Mouse (Mus musculus) regulatory T cell (primary cell): ENCODE results near the gene Ror2.

ENCODE experiments used
- in situ Hi-C: fragments of 300-600 bp; cut with MboI, MseI; formaldehyde crosslinking; loops from one replicate; pipeline ENCODE4 v1.15.1; 2025; ENCODE audit warnings: high pct_unique_total_duplicates

The Ror2 gene

DNA sequence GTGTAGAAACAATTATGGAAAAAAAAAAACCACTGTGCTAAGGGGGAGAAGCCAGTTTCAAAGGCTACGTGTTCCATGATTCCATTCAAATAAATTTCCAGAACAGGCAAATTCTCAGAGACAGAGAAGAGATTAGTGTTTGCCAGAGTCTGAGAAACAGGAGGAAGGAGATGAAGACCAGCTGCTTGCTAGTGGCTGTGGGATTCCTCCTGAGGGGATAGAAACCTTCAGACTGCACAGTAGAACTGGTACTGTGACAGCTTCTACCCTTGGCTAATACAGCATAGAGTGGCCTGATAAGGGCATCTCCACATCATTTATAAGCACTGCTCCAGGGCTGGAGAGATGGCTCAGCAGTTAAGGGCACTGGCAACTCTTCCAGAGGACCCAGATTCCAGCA lies 11.2 kb downstream of the Ror2 start:
- in situ Hi-C loops: no loop called here

DNA sequence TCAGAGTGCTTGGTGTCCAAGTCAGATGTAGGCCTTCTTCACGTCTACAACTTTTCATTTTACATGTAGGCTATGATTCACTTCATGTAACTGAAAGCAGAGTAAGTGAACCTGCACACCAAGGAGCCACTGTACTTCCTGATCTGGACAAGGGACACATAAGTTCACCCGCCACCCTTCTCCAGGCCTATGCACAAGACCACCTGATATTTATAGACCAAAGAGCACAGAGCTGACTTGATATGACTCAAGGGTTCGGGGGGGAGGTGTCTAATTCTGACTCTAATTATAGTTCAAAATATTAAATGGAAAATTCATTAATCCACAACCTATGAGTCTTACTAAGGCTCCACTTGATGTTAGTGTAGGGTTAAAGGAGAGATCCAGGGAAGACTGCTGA lies 14.3 kb downstream of the Ror2 start:
- in situ Hi-C loops: no loop called here

DNA sequence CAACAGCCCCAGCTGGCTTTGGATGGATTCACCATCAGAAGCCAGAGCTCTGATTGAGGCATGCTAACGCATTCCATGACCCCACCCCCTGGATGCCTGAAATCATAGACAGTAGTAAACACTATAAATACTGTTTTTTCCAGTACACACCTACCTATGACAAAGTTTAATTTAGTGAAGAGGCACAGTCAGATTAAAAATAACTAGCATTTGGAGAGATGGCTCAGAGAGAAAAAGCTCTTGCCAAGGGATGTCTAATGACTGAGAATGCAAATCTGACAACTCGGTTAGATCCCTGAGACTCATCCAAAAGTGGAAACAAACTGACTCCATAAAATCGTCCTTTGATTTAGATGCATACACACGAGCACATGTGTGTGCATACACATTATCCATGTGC lies 15.4 kb downstream of the Ror2 start:
- in situ Hi-C loops: no loop called here

DNA sequence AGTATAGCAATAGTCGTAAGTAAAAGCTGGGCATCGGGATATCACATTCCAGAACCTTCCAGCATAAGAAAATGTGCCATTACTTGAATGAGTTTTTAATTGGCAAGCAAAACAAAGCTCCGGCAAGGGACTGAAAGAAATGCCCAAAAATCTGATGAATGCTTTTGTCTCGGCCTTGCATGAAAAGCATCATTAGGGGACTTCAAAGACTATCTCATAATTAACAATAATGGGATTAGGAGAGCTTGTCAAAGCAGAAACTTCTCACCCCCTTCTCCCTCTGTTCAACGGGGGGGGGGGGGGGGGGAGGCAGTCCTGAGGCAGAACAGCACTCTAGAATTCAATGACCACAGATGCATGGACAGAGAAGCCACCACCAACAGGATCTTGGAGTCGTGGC lies 17.4 kb downstream of the Ror2 start:
- in situ Hi-C loops: no loop called here

DNA sequence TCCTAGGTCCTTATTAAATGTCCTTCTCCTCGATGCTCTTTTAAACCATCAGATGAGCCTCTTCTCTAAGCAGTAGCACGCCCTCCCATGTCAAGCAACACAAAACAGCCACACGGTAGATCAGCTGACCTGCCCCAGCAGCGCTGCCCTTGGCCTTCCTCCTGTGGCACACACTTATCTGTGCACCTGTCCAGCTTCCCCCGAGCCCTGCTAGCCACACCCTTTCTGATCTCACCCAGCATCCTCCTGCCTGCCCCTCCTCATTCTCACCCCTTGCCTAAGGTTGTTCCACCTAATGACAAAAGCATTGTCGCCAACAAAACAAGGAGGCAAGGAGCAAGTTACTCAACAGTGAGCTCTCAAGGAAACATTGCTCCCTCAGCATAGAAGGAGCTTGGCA lies 18.1 kb downstream of the Ror2 start:
- in situ Hi-C loops: no loop called here

DNA sequence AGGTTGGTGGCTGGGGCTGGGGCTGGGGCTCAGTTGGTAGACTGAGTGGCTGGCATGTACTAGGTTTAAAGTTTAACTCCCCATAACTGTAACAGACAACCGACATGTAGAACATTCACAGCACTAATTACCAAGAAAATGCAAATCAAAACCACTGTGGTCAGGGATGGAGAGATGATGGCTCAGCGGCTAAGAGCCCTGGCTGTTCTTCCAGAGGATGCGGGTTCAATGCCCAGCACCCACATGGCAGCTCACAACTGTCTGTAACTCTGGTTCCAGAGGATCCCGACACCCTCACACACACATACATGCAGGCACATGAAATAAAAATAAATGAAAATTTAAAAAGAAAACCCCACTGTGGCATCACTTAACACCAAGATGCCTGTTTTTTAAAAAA lies 18.8 kb downstream of the Ror2 start:
- in situ Hi-C loops: no loop called here

DNA sequence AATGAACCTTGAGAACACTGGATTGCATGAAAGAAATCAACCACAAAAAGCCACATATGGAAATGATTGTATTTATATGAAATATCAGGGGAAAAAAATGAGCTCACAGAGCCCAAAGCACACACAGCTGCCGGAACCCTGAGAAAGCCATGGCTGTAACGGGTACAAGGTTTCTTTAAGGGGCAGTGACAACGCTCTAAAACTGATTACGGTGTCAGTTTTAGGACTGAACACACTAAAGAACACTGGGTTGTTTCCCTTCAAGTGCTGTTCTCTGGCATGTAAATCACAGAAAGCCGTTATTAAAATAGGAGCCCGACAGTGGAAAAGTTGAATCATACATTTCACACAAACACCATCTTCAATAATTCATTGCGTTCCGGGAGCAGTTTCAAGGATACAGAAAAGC lies 19.4 kb downstream of the Ror2 start:
- in situ Hi-C loops: no loop called here

DNA sequence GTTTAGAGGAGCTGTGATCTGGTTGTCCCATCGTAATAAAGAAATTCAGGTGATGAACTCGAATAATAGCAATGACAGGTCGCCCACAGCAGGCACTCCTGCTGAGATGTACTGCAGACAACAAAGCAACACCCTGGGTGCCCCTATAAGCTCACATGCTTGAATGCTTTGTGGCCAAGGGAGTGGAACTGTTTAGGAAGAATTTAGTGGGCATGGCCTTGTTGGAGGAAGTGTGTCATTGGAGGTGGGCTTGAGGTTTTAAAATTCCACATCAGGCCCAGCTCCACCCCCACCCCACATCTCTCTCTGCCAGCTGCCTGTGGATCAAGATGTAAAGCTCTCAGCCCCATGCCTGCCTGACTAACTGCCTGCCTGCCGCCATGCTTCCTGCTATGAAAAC lies 21.0 kb downstream of the Ror2 start:
- in situ Hi-C loops: no loop called here

DNA sequence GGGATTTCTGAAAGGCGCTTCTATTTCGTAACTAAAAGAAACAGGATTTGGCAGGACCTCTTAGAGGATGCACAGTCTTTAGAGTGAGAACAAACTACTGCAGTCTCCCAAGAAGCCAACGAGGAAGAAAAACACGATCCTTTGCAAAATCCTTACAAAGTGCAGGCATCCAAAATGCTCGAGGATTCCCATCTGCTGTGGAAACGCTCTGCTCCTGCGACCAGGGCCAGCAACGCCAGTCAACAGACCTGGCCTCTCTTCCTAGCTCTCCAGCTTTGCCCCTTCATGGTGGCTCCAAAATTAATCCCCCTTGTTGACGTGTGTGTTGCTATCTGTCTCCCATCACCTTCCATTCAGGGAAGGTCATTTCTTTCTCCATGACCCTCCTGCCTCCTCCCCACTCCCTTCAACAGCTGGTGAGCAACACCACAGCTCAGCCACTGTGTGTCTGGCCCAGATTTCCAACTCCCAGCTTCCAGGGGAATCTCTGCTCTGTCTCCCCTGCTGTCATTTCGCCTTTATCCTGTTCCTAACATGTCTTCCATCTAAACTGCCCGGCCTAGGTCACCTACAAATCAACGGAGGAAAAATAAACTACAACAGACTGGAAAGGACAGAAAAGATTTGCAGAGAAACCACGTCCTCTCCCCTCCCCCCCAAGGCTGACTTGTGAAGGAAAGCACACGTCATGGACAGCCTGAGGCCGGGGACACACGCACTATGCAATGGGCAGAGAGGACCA lies 23.2 kb downstream of the Ror2 start:
- in situ Hi-C loops: no loop called here

DNA sequence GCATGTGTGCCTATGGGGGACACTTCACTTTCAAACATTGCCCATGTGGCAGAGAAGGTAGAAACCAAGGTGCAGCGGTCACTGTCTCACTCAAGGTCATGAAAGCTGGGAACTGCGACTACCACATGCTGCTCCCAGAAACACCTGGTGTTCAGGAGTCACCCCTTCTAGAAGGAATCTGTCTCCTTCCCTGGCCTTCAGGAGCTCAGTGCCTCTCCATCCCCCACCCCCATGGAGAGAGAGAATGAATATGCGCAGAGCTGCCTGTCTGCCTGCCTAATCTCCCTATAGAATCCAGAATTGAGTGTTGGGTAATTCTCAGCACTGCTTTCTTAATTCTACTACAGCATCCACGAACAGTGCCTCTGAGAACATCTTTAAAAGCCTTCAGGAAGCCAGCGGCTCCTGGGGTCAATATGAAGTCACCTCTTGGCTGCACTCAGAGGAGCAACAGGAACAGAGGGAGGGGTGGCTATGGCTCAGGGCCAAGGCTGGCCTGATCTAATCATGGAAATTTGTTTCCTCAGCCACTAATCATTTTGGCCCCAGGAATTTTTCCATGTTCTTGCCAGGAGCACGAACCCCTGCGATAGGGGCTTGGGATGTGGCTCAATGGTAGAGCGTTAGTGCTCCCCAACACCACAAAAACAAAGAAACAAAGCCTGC lies 24.7 kb downstream of the Ror2 start:
- in situ Hi-C loops: no loop called here

DNA sequence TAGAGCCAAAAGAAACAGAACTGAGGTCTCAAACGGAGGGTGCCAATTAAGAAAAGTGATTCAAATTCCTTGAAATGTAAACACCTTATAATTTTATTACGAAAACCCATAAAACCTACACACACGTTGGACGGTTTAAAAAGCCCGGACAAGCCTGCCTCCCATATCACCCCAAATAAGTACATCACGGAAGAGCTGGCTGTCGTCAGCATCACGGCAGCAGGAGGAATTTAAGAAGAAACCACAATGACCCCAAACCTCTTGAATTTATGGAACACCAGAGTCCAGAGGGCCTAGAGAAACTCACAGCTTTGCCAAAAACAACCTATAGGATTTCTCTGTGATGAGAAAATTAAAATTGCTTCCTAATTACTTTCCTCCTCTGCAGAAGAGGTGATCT lies 27.0 kb downstream of the Ror2 start:
- in situ Hi-C loops: no loop called here

DNA sequence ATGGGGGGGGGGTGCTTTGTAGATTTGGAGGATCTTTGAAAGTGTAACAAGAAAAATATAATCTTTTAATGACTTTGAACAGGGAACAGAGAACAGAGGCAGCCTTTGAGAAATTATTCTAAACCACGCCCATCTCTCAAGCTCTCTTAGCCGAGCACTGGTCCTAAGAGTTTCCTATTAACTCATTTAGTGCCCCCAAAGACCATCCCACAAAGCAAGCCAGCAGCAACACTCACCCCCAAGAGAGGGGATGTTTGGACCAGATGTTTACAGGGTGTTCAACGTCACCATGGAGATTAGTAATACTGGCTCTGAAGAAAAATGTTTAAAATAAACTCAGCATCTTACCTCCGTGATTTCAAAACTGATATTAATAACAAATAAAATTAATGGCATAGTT lies 27.4 kb downstream of the Ror2 start:
- in situ Hi-C loops: no loop called here

DNA sequence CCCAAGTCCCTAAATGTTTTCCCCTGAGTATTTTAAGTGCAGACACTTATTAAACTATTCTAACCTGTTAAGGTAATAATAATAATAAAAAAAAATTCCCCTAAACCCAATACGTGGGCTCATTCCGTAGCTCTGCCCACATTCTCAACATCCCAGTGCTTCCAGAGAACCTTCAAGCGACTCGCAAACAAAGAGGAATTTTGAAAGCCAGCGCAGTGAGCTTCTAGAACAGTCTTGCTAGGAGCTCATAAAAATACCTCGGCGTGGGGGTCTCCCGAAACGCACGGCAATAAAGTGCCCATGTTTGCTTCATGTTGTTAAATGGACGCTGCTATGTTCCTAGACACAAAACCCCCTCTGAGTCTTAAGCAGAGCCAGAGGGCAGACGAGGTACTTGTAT lies 32.7 kb downstream of the Ror2 start:
- in situ Hi-C loops: no loop called here

DNA sequence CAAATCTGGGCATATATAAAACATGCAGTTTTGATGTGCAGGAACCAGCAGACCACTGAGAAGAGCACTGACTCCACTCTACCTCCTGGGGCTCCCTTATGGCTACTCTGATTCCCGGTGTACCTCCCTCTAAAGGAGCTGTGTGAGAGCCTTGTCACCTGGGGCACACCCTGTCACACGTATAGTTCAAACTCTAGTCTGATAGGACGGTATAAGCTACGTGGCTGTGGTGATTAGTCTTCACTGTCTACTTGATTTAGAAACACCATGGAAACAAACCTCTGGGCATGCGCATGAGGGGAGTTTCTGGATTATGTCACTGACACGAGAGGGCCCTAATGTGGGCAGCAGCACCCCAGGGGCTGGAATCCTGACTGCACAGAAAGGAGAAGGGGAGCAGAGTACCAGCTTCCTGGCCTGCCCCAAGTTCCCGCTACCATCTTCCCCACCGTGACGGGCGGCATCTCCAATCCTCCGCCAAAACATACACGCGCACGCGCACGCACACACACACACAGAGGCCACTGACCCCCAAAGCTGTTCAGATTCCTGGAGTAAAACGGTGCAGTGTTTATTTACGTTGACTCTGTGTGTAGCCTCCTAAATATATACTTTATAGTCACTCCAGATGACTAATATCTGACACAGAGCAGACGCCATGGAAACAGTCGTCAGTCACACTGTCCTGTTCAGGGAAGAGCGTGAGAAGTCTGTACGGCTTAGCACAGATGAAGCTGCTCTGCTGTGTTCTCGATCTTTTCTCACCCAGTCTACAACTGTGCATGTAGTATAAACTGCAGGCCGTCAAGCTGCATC lies 37.1 kb downstream of the Ror2 start:
- in situ Hi-C loops: no loop called here

DNA sequence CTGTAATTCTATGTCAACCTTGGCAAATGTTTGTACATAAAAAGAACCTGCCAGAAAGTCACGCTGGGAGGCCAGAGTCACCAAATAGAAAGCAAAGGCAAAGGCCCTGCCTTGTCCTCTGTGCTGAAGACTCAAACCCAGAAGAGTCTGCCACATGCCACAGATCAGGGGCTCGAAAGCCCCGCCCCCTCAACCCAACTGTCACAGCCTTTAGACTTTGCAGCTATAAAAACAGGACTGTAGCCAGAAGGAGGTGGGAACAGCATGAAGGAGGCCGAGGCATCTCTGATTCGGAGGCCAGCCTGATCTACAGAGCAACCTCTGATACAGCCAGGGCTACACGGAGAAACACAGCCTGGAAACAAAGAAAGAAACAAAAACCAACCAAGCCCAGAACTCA lies 37.8 kb downstream of the Ror2 start:
- in situ Hi-C loops: no loop called here

DNA sequence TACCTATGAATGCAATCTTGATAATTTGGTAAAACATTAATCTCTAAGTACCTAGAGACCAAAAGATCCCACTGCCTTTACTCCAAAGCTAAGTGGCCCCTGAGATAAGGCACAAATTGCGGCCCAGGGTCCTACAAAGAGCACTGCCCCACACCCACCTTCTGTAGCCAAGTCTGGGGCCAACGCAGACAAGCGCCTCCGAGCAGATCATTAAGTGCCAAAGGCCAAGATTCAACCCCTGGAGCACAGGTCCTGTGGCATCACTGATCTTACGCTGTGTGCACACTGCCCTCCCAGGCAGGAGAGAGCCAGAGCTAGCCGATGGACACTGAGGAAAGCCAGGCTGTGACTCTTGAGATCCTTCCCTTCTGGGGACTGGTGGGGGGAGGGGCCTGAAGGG lies 38.7 kb downstream of the Ror2 start:
- in situ Hi-C loops: no loop called here

DNA sequence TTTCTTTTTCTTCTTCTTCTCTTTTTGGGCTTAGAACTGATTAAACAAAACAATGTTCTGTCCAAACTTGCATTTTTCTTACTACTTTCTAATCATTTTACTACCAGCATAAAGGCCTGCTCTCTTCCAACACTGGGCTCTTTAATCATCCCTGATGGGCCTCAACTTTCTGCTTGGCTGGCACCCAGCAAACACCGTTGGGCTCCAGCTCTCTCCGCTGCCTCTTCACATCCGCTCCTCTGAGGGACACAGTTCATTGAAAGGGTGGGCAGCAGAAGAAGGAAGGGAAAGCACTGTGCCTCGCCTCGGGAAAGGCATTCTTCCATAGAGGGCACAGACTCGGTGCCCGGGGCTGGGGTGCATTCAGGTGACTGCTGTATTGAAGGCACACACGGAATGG lies 41.8 kb downstream of the Ror2 start:
- in situ Hi-C loops: no loop called here

DNA sequence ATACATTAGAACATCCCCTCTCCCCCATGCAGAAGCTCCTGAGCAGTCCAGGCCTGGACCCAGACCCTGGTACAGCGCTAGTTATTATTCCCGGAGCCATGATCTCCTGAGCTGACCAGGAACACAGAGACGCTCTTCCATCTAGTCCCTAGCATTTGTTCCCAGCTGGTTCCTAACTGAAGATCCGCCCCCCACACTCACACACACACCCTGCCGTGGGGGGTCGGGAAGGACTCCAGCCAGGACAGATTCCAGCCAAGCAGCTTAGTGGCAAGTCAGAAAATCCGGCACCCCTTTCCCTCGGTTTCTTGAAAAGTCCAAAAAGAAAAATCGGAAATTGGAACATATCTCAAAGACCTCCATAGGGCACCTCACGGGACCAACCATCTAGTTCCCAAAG lies 48.5 kb downstream of the Ror2 start:
- in situ Hi-C loops: no loop called here

DNA sequence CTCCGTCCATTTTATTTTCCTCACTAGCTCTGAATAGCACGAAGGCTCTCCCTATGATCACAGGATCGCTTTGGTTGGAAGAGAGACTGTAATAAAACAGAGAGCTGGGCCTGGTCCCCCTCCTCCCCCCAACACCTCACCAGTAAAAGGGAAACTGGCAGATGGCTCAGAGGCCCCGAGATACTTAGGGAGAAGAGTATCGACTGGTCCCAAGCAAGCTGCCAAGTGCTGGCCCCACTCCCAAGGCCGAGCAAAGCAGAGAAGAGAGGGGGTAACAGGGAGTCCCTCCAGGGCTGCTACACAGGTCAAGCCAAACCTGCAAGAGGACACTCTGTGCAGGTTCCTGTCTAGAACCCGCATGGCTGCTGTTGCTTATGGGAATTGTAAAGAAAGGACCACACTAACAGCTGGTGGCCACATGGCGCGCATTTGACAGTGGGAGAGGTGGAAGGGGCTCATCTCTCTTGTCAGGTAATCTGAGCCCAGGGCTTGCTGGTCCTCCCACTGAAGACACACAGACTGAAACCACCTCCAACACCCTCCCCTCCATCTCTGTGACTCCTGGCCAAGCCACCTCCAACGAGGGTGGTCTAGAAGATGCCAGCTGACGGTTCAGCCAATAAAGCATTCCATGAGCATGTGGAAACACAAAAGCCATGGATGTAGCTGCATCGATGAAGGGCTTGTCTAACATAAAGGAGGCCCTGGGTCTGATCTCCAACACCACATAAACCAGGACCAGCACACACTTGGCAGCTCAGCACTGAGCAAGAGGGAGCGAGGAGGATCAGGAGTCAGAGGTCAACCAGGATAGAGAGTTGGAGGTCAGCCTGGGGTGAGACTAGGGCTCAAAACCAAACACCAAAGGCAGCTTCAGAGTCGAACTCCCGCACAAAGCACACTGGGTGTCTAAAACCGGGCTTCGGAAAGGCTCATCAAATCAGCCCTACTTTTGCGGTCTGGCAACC lies 49.2 kb downstream of the Ror2 start:
- in situ Hi-C loops: no loop called here

DNA sequence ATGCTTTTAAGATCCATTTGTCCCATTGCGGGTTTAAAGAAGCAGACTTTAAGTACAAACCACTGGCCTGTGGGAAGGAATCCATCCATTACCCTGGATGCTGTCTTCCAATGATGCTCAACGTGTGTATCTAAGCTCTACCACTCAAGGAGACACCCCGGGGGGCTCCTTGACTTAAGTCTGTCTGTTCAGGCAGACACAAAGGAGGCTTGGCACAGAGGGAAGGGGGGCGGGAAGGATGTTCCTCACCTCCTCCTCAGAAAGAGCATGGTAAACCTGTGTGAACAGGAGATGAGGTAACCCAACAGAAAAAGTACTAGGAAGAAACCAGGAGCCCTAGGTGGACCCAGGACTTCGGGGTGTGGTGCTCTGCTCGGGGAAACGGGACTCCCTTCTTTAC lies 50.0 kb downstream of the Ror2 start:
- in situ Hi-C loops: no loop called here

DNA sequence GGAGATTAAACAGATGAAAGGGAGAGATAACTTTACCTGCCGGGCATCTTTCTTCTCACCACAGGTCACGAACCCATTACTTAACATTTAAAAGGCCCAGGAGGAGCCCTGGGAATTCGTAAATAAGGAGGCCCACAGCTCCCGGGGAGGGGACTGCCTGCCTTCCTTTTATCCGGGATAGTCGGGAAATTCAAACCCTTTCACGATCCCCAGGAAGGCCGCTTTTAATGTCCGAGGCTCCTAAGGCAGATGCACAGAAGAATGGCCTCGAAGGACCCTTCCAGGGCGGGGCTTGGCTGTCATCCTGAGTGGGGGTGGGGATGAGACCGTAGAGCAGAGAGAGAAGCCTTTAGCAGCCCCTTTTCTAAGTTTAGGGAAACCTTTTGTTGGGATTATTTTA lies 51.1 kb downstream of the Ror2 start:
- in situ Hi-C loops: no loop called here
